Mouse (Mus musculus) bone marrow, adult 2 months (tissue): ENCODE measurements around the gene Tmem39b.

Experiments
- CTCF ChIP-seq: fragments of 200-500 bp; IDR thresholded peaks from 2 replicates; pipeline ENCODE4 v1.5.1; 2011; ENCODE audit warnings: low read length, control low read depth; ENCODE audit not compliant: control insufficient read depth, insufficient read depth
- POLR2A ChIP-seq: fragments of 200-500 bp; IDR thresholded peaks from 2 replicates; pipeline ENCODE4 v1.6.1; 2011; ENCODE audit warnings: low read depth, mild to moderate bottlenecking, control low read depth, low read length, borderline replicate concordance; ENCODE audit not compliant: control insufficient read depth

DNA sequence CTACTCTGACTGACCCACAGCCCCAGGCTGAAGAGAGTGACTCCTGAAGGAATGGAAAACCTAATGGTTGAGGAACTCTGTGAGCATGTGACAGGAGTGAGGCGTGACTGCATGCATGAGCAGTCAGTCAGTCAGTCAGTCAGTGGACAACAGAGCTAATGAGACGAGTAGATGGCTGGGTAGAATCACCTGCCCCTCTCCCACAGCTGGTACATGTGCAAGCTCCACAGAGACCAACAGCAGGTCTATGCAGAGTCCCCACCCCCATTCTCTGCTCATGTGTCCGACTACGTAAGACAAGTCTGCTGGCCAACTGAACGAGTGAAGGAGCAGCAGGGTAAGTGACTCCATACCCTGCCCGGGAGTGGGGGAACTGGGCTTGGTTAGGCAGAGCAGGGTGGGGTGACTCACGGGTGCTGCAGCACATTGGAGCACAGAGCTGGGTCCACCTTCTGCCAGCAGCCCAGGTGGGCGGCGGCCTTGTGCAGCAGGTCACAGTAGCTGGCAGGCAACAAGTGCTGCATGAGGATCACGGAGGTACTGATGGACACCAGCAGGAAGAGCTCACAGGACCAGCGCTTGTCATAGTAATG is 12.6 kb downstream of the Tmem39b start:
- no peak for TF ChIP-seq POLR2A
- TF ChIP-seq CTCF: no peak
